Mouse (Mus musculus) myocyte (in vitro differentiated cells): ENCODE results near the gene Mia2.

Source experiments
- POLR2A ChIP-seq: IDR thresholded peaks from one replicate; pipeline ENCODE4 v1.6.1; 2011; ENCODE audit warnings: low read depth, mild to moderate bottlenecking, control low read depth, moderate library complexity; ENCODE audit not compliant: insufficient read length
- TCF12 ChIP-seq: IDR thresholded peaks from one replicate; pipeline ENCODE4 v1.6.1; 2011; ENCODE audit warnings: mild to moderate bottlenecking, control low read depth; ENCODE audit not compliant: poor library complexity, insufficient read depth, severe bottlenecking
- TCF3 ChIP-seq: IDR thresholded peaks from one replicate; pipeline ENCODE4 v1.6.1; 2011; ENCODE audit warnings: low read depth, control low read depth; ENCODE audit not compliant: insufficient read length
- USF1 ChIP-seq: IDR thresholded peaks from one replicate; pipeline ENCODE4 v1.6.1; 2011; ENCODE audit warnings: low read depth, mild to moderate bottlenecking, control low read depth, moderate library complexity

DNA sequence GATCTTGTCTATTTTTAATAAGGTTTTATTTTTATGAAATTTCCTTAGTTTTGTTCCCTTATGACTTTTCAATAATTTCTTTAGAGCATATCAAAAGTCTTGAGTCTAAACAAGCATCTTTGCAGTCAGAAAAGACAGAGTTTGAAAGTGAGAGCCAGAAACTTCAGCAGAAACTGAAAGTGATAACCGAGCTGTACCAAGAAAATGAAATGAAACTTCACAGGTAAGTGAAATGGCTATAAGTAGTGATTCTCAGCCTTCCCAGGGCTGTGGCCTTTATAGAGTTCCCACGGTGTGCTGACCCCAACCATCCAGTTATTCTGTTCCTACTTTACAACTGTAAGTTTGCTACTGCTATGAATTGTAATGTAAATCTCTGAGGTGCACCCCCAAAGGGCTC lies 67.2 kb downstream of the Mia2 start:
- no peak for TF ChIP-seq POLR2A
- TF ChIP-seq TCF3: no peak
- TF ChIP-seq TCF12: no peak
- no peak for TF ChIP-seq USF1
